Mouse (Mus musculus) liver, embryonic 13.5 days (tissue): ENCODE results near the gene Nfic. TPM values are rescaled to one million over a fixed set of nuclear protein-coding genes. Genes with fewer than 3 reads are reported as not detected.

Experiments
- ATAC-seq: fragments of 200-750 bp; cut with Nextera tagmentation; 2 replicates; pipeline ENCODE4 v1.8.0; 2017; ENCODE audit warnings: low read depth, mild to moderate bottlenecking, moderate number of reproducible peaks, moderate library complexity
- DNase-seq: peaks from one replicate; pipeline ENCODE4 v3.0.0; 2022
- H3K27ac ChIP-seq: fragments of 300-500 bp; sonication (generic); 2 replicates; pipeline ENCODE4 v1.5.1; 2015; ENCODE audit warnings: moderate library complexity, mild to moderate bottlenecking, inconsistent platforms
- H3K27me3 ChIP-seq: fragments of 300-500 bp; sonication (generic); 2 replicates; pipeline ENCODE4 v1.6.1; 2015; ENCODE audit warnings: mild to moderate bottlenecking, inconsistent platforms
- H3K36me3 ChIP-seq: fragments of 300-500 bp; sonication (generic); 2 replicates; pipeline ENCODE4 v1.6.1; 2015; ENCODE audit warnings: mild to moderate bottlenecking, inconsistent platforms
- H3K4me1 ChIP-seq: fragments of 300-500 bp; sonication (generic); replicated peaks from 2 replicates; pipeline ENCODE4 v1.6.1; 2015; ENCODE audit warnings: inconsistent platforms
- H3K4me2 ChIP-seq: fragments of 300-500 bp; sonication (generic); 2 replicates; pipeline ENCODE4 v1.6.1; 2015; ENCODE audit warnings: inconsistent platforms, mild to moderate bottlenecking, moderate library complexity
- H3K4me3 ChIP-seq: fragments of 300-500 bp; sonication (generic); replicated peaks from 2 replicates; pipeline ENCODE4 v1.5.1; 2015; ENCODE audit warnings: mild to moderate bottlenecking, inconsistent platforms
- H3K9ac ChIP-seq: fragments of 300-500 bp; sonication (generic); 2 replicates; pipeline ENCODE4 v1.6.1; 2015; ENCODE audit warnings: mild to moderate bottlenecking, inconsistent platforms
- H3K9me3 ChIP-seq: fragments of 300-500 bp; sonication (generic); replicated peaks from 2 replicates; pipeline ENCODE4 v1.6.1; 2016; ENCODE audit warnings: inconsistent platforms
- WGBS: fragments of 180-500 bp; shearing (Covaris S2); methylation state at CpG from one replicate; pipeline ENCODE4 v1.1.7; 2015; ENCODE audit not compliant: insufficient replicate concordance; 5-methylcytosine and 5-hydroxymethylcytosine counted together
- polyA plus RNA-seq: library from polyadenylated mRNA; unstranded; fragments of >200 nt; fragmentation: Nextera tagmentation; extraction: Ambion mirVana; gene quantifications from 2 replicates; pipeline ENCODE4 v1.2.1, GENCODE M21; 2015

The Nfic gene
- polyA plus RNA-seq, 1 experiment from 2014 or later = 9.9 TPM

DNA sequence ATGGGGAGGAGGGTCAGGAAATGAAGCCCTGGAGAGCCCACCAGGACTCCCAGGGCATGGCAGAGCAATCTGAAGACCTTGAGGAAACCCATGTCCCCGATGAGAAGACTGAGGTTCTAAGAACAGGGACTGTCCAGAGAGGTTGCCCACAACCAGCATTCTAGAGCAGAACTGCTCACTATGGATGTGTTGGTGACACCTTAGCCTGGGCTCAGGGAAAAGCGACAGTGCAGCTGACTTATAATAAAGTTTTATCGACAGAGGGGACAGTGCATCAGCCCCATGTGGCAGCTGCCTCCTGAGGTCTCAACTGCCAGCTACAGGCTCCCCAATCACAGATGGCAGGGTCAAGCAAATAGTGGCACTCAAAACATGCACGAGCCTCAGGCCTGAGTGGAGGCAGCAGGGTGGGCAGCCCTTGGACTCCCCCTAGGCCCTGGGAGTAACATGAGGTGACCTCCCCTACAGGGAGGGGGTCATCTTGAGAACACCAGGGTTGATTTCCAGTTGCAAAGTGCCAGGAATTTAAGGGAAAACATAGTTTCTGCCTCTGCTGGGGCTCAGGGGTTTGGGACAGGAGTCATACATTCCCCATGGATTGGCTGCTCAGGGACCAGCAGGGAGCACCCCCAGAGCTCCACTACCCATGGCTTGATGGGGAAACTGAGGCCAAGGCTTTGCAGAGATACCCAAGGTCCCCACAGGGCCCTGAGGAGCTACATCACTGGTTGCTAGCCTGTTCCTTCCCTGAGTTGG is 34.2 kb downstream of the Nfic start:
- peaks cover 59% of the 10 kb centered on the region for H3K4me1 ChIP-seq
- WGBS = 57% methylated on average over 4 of the region's 4 CpGs

DNA sequence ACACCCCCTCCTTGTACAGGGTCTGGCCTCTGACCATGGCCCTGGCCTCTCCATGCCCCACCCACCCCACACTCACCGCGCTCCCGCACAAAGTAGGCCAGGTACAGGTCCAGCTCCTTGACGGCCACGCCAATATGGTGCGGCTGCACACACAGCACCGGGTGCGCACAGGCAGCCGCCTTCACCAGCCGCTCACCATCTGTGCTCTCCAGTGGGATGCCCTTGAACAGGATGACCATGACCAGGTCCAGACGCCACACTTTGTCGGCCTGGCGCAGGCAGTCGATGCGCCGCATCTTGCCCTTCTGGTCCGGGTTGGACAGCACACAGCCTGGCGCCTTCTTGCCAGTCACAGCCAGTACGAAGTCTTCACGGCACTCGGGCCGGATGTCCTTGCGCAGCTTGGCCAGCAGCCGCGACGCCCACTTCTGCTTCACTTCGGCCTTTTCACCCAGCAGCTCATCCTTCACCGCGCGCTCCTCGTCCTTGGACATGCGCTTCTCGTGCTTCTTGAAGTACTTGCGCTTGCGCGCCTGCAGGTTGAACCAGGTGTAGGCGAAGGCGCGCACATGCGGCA is 35.2 kb downstream of the Nfic start:
- Histone ChIP-seq H3K36me3 (no peaks in the 10 kb centered on the region), H3K4me2 (no peak overlapping the region), H3K4me1 (peaks cover 59% of the 10 kb centered on the region), H3K4me3 (no peak overlapping the region), H3K9ac (no peak overlapping the region), H3K9me3 (no peaks in the 10 kb centered on the region), H3K27me3 (peaks cover 58% of the 10 kb centered on the region), H3K27ac (no peak overlapping the region)
- no peak for DNase-seq
- no peak for ATAC-seq
- 81% methylated on average over 40 of the region's 40 CpGs for WGBS

More for the DNA sequence above, 34.2 kb downstream of the Nfic start:
- H3K4me3 ChIP-seq = no peak overlapping the region
- H3K9ac ChIP-seq = no peak overlapping the region
- DNase-seq (no peak), ATAC-seq (no peak)
- H3K36me3 ChIP-seq = no peaks in the 10 kb centered on the region
- H3K27me3 ChIP-seq = peaks cover 67% of the 10 kb centered on the region
- H3K9me3 ChIP-seq = no peaks in the 10 kb centered on the region
- no peak overlapping the region for H3K4me2 ChIP-seq
- no peak overlapping the region for H3K27ac ChIP-seq

DNA sequence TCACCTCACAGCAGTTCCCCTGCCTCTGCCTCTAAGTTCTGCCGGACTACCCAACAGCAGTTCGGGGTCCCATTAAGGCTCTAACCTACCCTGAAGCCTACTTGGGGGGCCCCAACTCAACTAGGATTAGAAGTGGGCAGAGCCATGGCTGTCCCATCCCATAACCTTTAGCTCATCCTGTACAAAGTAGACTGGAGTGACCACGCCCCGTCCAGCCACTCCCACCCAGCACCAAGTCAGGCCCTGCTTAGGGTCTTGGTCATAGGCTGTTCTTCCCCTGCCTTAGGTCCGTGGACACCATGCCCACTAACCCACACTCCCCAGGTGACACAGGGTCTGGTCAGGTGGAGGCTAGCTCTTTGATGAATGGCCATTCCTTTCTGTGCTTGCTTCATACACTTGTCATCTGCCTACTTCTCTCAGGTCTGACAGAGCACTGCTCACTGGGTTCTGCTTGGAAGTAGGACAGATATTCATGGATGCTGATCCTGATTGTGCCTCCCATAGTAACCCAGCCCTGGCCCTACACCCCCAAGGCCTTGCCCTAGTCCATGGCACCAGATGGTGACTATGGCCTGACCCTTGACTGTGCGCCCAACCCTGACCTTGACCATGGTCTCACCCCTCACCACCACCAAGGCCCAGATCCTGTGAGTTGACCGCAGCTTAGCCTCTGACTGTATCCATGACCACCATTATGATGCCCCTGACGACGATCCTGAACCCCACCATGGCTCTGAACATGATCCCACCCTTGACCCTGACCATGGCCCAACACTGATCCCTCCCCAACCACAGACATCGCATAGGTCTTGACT is 36.1 kb downstream of the Nfic start:
- Histone ChIP-seq H3K27me3 (peaks cover 48% of the 10 kb centered on the region), H3K4me1 (peaks cover 58% of the 10 kb centered on the region)
- no peak for ATAC-seq

DNA sequence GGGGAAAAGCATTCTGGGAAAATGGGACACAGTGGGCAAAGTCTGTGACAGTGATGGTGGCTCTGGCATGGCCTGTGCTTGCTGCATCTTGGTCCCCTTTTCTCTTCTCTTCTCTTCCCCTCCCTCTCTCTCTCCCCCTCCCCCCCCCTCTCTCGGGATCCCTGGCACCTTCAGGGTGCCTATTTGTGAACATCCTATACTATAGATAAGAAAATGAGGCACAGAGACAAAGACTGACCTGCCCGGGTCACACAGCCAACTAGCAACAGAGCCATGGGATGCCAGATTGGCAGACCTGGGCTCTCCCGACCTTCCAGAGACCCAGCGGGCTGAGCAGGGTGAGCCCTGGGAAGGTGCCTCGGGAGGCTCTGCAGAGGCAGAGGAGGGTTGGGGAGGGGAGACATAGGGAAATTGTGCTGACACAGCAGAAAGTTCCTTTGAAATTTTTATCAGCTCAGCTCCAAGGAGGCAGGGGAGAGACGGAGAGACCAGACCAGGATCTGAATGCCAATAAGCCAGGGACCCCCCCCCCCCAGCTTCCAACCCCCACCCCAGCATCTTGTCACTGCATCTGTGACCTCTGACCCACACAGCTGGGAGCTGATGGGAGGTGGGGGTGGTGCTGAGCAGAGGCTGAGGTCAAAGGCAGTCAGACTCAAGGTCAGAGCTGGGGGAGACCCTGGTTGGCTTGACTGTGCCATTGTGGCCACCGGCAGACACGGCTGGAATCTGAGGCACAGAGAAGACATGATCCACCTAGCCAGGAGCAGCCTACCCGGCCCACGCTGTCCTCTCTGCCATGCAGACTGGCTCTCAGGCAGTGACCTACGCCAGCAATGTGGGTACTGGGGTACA is 37.0 kb downstream of the Nfic start:
- no peaks in the 10 kb centered on the region for H3K9me3 ChIP-seq
- H3K4me1 ChIP-seq = peaks cover 65% of the 10 kb centered on the region
- no peaks in the 10 kb centered on the region for H3K36me3 ChIP-seq
- peaks cover 40% of the 10 kb centered on the region for H3K27me3 ChIP-seq
- no peak overlapping the region for H3K4me2 ChIP-seq
- H3K9ac ChIP-seq = no peak overlapping the region
- no peak overlapping the region for H3K27ac ChIP-seq
- no peak for DNase-seq
- H3K4me3 ChIP-seq = no peak overlapping the region
- 45% methylated on average over 11 of the region's 11 CpGs for WGBS
- ATAC-seq = no peak

More for the DNA sequence above, 36.1 kb downstream of the Nfic start:
- Histone ChIP-seq H3K36me3 (no peaks in the 10 kb centered on the region), H3K9me3 (no peaks in the 10 kb centered on the region), H3K4me2 (no peak overlapping the region), H3K4me3 (no peak overlapping the region), H3K27ac (no peak overlapping the region), H3K9ac (no peak overlapping the region)
- DNase-seq = no peak
- 77% methylated on average over 10 of the region's 10 CpGs for WGBS

DNA sequence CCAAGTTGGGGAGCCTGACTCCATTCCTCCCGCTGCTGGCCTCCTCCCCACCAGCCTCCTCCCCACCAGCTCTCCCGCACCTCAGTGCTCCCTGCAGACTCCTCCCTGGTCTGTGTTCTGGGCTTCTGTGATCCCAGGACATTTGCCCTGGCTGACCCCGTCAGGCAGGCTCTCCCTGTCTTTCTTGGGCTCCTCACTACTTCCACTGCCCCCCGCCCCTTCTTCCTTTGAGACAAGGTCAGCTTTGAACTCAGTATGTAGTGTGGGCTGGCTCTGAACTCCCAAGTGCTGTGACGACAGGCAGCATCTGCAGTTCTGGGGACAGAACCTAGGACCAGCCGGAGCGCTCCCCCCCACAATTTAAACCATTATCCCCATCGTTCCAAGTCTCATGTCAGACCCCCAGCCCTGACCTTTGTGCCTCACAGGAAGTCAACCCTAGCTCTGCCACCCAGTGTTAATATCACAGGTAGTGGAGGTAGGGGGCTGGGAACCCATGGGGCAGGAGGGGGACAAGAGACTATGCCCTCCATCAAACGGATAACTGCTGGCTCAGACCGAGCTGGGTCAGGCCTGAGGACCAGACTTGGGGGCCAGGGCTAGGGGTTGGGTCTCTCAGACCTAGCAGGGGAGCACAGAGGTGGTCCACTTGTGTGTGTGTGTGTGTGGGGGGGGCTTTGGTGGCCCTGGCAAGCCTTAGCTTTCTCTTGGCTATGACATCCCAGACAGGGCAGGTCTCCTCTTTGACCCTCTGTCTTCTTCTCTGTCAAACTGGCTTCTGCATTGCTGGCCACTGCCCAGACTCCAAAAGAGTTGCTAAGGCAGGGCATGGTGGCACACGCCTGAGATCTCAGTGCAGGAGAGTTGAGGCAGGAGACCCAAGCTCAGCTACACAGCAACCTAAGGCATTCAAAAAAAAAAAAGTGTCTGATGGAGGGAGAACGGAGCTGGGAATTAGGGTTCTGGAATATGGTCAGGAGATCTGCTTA is 37.9 kb downstream of the Nfic start:
- no peaks in the 10 kb centered on the region for H3K9me3 ChIP-seq
- no peaks in the 10 kb centered on the region for H3K36me3 ChIP-seq
- ATAC-seq (no peak), DNase-seq (no peak)
- peak overlapping the region; percentile 41 for H3K4me3 ChIP-seq
- H3K4me1 ChIP-seq = peaks cover 74% of the 10 kb centered on the region
- WGBS = 42% methylated on average over 12 of the region's 12 CpGs
- H3K27ac ChIP-seq = no peak overlapping the region; the same call in 1 of the 2 replicates
- peak overlapping the region; percentile 49 for H3K9ac ChIP-seq
- peak overlapping the region; percentile 64 for H3K4me2 ChIP-seq
- peaks cover 33% of the 10 kb centered on the region; the same call in 1 of the 2 replicates for H3K27me3 ChIP-seq

DNA sequence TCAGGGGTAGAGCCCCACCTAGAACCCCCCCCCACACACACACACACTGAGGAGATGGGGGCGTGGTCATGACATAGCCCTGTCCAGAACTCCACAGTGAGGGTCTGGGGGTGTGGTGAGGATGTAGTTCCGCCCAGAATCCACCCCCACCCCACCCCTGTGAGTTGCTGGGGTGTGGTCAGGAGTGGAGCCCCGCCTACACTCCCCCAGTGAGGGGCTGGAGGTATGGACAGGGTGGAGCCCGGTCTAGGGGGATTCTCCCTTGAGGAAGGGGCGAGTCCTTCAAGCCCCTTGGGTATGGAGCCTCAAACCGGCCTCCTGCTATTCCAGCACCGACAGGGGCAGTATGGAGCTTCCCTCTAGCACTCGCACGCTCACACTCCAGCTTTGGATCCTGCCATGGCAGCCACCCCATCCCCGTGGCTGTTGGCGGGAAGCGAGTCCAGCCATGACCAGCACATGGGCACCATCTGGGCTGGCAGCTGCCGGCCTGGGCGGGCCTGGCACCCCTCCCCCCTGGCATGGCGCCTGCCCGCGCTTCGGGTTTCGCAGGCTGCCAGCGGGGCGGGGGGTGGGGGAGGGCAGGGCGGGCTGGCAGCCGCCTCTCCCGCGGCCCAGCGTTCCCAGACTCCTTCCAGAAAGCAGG is 38.7 kb downstream of the Nfic start:
- Histone ChIP-seq H3K4me2 (peak overlapping the region; percentile 64), H3K9ac (peak overlapping the region; percentile 49), H3K36me3 (no peaks in the 10 kb centered on the region), H3K4me1 (peaks cover 82% of the 10 kb centered on the region), H3K27me3 (peaks cover 26% of the 10 kb centered on the region; the same call in 1 of the 2 replicates), H3K4me3 (peak overlapping the region; percentile 41), H3K27ac (no peak overlapping the region; the same call in 1 of the 2 replicates), H3K9me3 (no peaks in the 10 kb centered on the region)
- WGBS = 1% methylated on average over 25 of the region's 26 CpGs
- DNase-seq (no peak), ATAC-seq (0 out of 2 replicates have a peak, but pooled peaks have one; percentile 21)

DNA sequence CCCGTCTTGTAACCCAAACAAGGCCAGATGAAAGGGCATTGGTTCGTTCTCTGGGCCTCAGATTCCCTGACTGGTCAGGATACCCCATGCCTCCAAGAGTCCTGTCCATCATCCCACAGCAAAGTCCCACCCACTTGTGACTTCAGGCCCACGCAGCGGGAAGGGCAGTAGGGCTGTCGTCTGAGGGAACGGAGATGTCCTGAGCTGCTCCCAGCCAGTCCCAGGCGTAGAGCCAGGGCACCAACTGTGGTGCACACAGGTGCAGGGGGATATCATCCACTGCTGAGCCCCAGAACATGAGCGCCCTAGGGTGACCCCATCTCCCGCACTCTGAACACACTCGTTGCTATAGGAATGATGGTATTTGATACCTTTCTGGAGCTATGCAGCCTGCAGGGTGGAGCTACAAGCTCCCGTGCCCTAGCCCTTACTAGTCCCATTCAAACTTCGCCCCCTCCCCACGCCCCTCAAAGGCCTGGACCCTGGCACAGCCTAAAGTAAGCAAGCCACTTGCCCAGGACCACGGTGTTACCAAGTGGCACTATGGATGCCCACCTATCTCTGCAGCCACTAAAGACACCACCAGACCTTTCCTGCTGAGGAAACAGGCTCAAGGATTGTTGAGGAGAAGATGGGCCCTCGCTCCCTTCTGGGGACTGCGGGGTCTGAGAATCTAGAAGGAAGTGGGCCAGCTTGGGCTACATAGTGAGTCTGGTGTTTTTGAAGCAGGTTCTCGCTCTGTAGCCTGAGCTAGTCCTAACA is 39.7 kb downstream of the Nfic start:
- Histone ChIP-seq H3K27me3 (peaks cover 18% of the 10 kb centered on the region; the same call in 1 of the 2 replicates), H3K4me1 (peaks cover 92% of the 10 kb centered on the region), H3K4me3 (no peak overlapping the region), H3K36me3 (no peaks in the 10 kb centered on the region), H3K4me2 (no peak overlapping the region), H3K9me3 (no peaks in the 10 kb centered on the region), H3K9ac (no peak overlapping the region), H3K27ac (no peak overlapping the region)
- no peak for ATAC-seq
- DNase-seq = no peak
- WGBS = 71% methylated on average over 17 of the region's 17 CpGs

DNA sequence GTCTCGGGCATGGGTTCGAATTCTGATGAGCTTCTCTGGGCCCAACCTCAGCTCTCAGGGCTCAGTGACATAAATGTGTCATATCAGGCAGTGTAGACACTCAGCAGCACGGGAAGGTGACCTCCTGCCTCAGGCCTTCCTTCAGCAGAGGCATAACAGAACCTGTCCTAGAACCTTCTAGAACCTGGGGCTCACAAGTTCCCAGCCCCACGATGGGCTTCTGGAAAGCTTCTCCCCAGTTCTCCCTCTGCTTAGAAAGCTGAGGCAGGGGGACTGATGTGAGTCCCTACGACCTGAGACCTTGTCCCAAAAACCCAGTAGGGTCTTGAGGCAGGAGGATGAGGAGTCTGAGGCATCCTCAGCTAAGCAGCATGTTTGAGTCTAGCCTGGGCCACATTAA is 40.3 kb downstream of the Nfic start:
- ATAC-seq (no peak), DNase-seq (no peak)
- Histone ChIP-seq H3K36me3 (no peaks in the 10 kb centered on the region), H3K27ac (no peak overlapping the region), H3K4me1 (peaks cover 93% of the 10 kb centered on the region), H3K9ac (no peak overlapping the region), H3K4me3 (no peak overlapping the region), H3K27me3 (peaks cover 15% of the 10 kb centered on the region; the same call in 1 of the 2 replicates), H3K4me2 (no peak overlapping the region), H3K9me3 (no peaks in the 10 kb centered on the region)
- WGBS = 61% methylated on average over 5 of the region's 5 CpGs

DNA sequence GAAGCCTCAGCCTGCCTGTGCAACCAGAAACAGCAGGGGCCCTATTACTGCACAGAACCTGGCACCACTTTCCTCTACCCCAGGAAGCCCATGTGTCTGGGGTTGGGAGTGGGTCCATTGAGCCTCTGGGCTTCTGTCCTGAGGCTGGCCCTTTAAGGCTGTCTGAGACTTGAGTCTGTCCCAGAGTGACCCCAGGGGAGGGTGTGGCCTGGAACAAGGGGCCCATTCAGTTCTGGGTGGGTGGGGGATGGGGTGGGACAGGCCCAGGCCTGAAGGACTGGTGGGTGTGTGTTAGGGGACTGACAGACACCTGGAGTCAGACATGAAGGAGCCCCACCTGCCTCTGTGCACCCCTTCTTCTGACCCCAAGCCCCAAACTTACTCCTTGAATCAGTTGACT is 40.8 kb downstream of the Nfic start:
- peak overlapping the region; percentile 37; the same call in 1 of the 2 replicates for H3K4me2 ChIP-seq
- peak overlapping the region; percentile 66 for H3K27ac ChIP-seq
- H3K36me3 ChIP-seq = no peaks in the 10 kb centered on the region
- no peak overlapping the region for H3K4me3 ChIP-seq
- H3K27me3 ChIP-seq = peaks cover 15% of the 10 kb centered on the region; the same call in 1 of the 2 replicates
- H3K9me3 ChIP-seq = no peaks in the 10 kb centered on the region
- H3K9ac ChIP-seq = peak overlapping the region; percentile 34; the same call in 1 of the 2 replicates
- H3K4me1 ChIP-seq = peaks cover 95% of the 10 kb centered on the region
- DNase-seq (no peak), ATAC-seq (no peak)
